Mouse (Mus musculus) heart, adult 2 months (tissue): Measurements from ENCODE around the gene Crp. TPM values are rescaled to one million over a fixed set of nuclear protein-coding genes. Genes with fewer than 3 reads are reported as not detected.

Experiments used
- DNase-seq, 2 experiments: peaks; one replicate each; pipeline ENCODE4 v3.0.0; 2021
- H3K27ac ChIP-seq: fragments of 200-600 bp; 2 replicates; pipeline ENCODE4 v1.8.1; 2022
- H3K27me3 ChIP-seq: fragments of 200-500 bp; 2 replicates; pipeline ENCODE4 v1.6.1; 2012; ENCODE audit warnings: mild to moderate bottlenecking, low read length, inconsistent platforms, mixed read lengths; ENCODE audit not compliant: control insufficient read depth, insufficient read depth
- H3K36me3 ChIP-seq: fragments of 200-500 bp; 2 replicates; pipeline ENCODE4 v1.6.1; 2012; ENCODE audit warnings: low read length, inconsistent platforms; ENCODE audit not compliant: control insufficient read depth, insufficient read depth
- H3K4me1 ChIP-seq: fragments of 200-500 bp; 2 replicates; pipeline ENCODE4 v1.6.1; 2011; ENCODE audit warnings: low read length; ENCODE audit not compliant: control insufficient read depth, insufficient read depth
- H3K4me3 ChIP-seq: fragments of 200-600 bp; 2 replicates; pipeline ENCODE4 v1.8.1; 2022
- H3K79me2 ChIP-seq: fragments of 200-500 bp; replicated peaks from 2 replicates; pipeline ENCODE4 v1.6.1; 2012; ENCODE audit warnings: mild to moderate bottlenecking, inconsistent platforms, low read length, moderate library complexity, mixed read lengths; ENCODE audit not compliant: control insufficient read depth, insufficient read depth
- H3K9ac ChIP-seq: fragments of 200-500 bp; 2 replicates; pipeline ENCODE4 v1.6.1; 2012; ENCODE audit warnings: low read depth, mild to moderate bottlenecking, control low read depth, inconsistent platforms, low read length, mixed read lengths
- CTCF ChIP-seq: fragments of 200-600 bp; IDR thresholded peaks from 2 replicates; pipeline ENCODE4 v1.8.1; 2022; ENCODE audit warnings: antibody characterized with exemption, mild to moderate bottlenecking, moderate library complexity
- EP300 ChIP-seq: fragments of 200-500 bp; IDR thresholded peaks from 2 replicates; pipeline ENCODE4 v1.6.1; 2011; ENCODE audit warnings: low read depth, low read length, control low read depth; ENCODE audit not compliant: insufficient read depth
- POLR2A ChIP-seq: fragments of 200-500 bp; IDR thresholded peaks from 2 replicates; pipeline ENCODE4 v1.6.1; 2011; ENCODE audit warnings: mild to moderate bottlenecking, low read depth, low read length, control low read depth; ENCODE audit not compliant: insufficient read depth
- WGBS: fragments of 180-500 bp; shearing (Covaris S2); methylation state at CpG from one replicate; pipeline ENCODE4 v1.1.7; 2018; 5-methylcytosine and 5-hydroxymethylcytosine counted together
- intact Hi-C: fragments of 180-260 bp; cut with DNase I; formaldehyde crosslinking; loops from one replicate; pipeline ENCODE4 v1.15.1; 2025
- polyA plus RNA-seq: library from polyadenylated mRNA; depleted of rRNA; stranded (reverse); fragments of >200 nt; gene quantifications from 2 replicates; pipeline ENCODE4 v1.2.3, GENCODE M21; 2012
- total RNA-seq, 2 experiments: library from RNA; stranded (reverse); gene quantifications; 2 replicates each; pipeline ENCODE4 v1.2.3; 2021

Crp gene
- total and polyA plus RNA-seq, 3 experiments, result not detected

- H3K4me1 ChIP-seq, result no peaks in the 10 kb centered on the region
- H3K36me3 ChIP-seq, result no peaks in the 10 kb centered on the region
- H3K4me3 ChIP-seq, result no peak overlapping the region
- no peak for TF ChIP-seq EP300
- TF ChIP-seq CTCF, result no peak
- TF ChIP-seq POLR2A, result no peak
- H3K9ac ChIP-seq, result no peak overlapping the region
- H3K27me3 ChIP-seq, result no peaks in the 10 kb centered on the region
- 23% methylated on average over 6 of the region's 6 CpGs for WGBS
- no peaks in the 10 kb centered on the region for H3K79me2 ChIP-seq
- no peak for DNase-seq
- no peak overlapping the region for H3K27ac ChIP-seq
- intact Hi-C loops, result no loop called here
Measured at GRCm38 (mm10) chr1:172653900-172654299, 44.0 kb upstream of the Crp start.

DNA sequence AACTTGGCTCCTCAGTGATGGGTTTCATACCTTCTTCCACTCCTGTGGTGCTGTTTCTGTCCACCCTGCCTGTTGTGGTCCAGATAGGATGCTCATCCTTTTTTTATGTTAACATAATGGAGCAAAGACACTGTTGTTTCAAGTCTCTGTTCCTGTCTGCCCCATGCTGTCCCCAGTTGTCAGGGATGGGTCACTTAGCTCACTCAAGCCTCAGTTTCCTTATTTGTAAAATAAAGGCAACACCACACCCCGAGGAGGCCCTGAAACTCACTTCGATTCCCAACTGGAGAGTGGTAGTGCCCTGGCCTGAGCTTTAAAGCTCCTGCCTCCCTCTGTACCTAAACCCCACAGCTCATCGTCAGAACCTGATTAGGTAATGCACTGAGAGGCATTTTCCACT lies 40.6 kb upstream of the Crp start:
- no peak for DNase-seq
- TF ChIP-seq POLR2A, result no peak
- Histone ChIP-seq H3K4me1 (peaks cover 1% of the 10 kb centered on the region; the same call in 1 of the 2 replicates), H3K79me2 (no peaks in the 10 kb centered on the region), H3K27me3 (no peaks in the 10 kb centered on the region), H3K27ac (no peak overlapping the region), H3K36me3 (no peaks in the 10 kb centered on the region), H3K4me3 (no peak overlapping the region), H3K9ac (no peak overlapping the region)
- 79% methylated on average over 3 of the region's 3 CpGs for WGBS
- intact Hi-C loops, result no loop called here

- H3K4me3 ChIP-seq, result no peak overlapping the region
- no peaks in the 10 kb centered on the region for H3K27me3 ChIP-seq
- peaks cover 1% of the 10 kb centered on the region; the same call in 1 of the 2 replicates for H3K4me1 ChIP-seq
- no peaks in the 10 kb centered on the region for H3K36me3 ChIP-seq
- no peak overlapping the region for H3K9ac ChIP-seq
- DNase-seq, result no peak
- TF ChIP-seq EP300 (no peak), POLR2A (no peak), CTCF (no peak)
- intact Hi-C loops, result no loop called here
- H3K79me2 ChIP-seq, result no peaks in the 10 kb centered on the region
- no peak overlapping the region for H3K27ac ChIP-seq
- WGBS, result 35% methylated on average over 8 of the region's 8 CpGs
Measured at GRCm38 (mm10) chr1:172659688-172660087, 38.2 kb upstream of the Crp start.

DNA sequence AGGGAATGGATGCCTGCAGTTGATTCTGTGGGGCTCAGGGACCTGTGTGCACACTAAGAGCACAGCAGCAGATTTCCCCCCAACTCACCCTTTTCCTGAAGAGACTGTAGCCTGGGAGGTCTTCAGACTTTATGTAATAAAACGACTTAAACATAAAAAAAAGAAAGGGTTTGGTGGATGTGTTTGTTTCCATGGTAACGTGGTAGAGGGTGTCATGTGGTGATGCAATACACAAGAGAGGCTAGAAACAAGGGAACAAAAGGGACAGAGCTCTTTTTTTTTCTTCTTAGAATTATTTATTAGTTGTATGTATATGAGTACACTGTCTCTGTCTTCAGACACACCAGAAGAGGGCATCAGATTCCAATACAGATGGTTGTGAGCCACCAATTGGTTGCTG lies 32.4 kb upstream of the Crp start:
- intact Hi-C loops, result no loop called here
- Histone ChIP-seq H3K27ac (no peak overlapping the region), H3K79me2 (no peaks in the 10 kb centered on the region), H3K4me1 (no peaks in the 10 kb centered on the region), H3K27me3 (no peaks in the 10 kb centered on the region), H3K9ac (no peak overlapping the region), H3K4me3 (no peak overlapping the region), H3K36me3 (no peaks in the 10 kb centered on the region)
- no peak for TF ChIP-seq POLR2A
- no peak for TF ChIP-seq EP300
- TF ChIP-seq CTCF, result no peak
- no peak for DNase-seq
- 66% methylated on average over 2 of the region's 2 CpGs for WGBS

- WGBS, result 78% methylated on average over 6 of the region's 6 CpGs
- H3K27ac ChIP-seq, result no peak overlapping the region
- no peaks in the 10 kb centered on the region for H3K36me3 ChIP-seq
- TF ChIP-seq EP300, result no peak
- no peak for TF ChIP-seq POLR2A
- TF ChIP-seq CTCF, result no peak
- DNase-seq, result no peak
- H3K4me3 ChIP-seq, result no peak overlapping the region
- H3K9ac ChIP-seq, result no peak overlapping the region
- no peaks in the 10 kb centered on the region for H3K4me1 ChIP-seq
- intact Hi-C loops, result no loop called here
- H3K79me2 ChIP-seq, result no peaks in the 10 kb centered on the region
- no peaks in the 10 kb centered on the region for H3K27me3 ChIP-seq
Measured at GRCm38 (mm10) chr1:172667597-172667996, 30.3 kb upstream of the Crp start.

GRCm38 (mm10) chr1:172670716-172671115 lies 27.1 kb upstream of the Crp start:
- 81% methylated on average over 1 of the region's 1 CpGs for whole genome bisulfite sequencing
- H3K36me3 ChIP-seq, result no peaks in the 10 kb centered on the region
- H3K4me3 ChIP-seq, result no peak overlapping the region
- intact Hi-C loops, result no loop called here
- DNase-seq, result no peak
- no peak overlapping the region for H3K9ac ChIP-seq
- H3K4me1 ChIP-seq, result no peaks in the 10 kb centered on the region
- TF ChIP-seq POLR2A, result no peak
- TF ChIP-seq CTCF, result no peak
- TF ChIP-seq EP300, result no peak
- H3K27ac ChIP-seq, result no peak overlapping the region
- no peaks in the 10 kb centered on the region for H3K27me3 ChIP-seq
- H3K79me2 ChIP-seq, result no peaks in the 10 kb centered on the region
